Mouse (Mus musculus): Measurements from ENCODE around the gene Prpf40a.

GRCm38 (mm10) chr2:53192386-53192785 lies 1.3 kb upstream of the Prpf40a start:
- no peak for TF ChIP-seq CTCF (IDR thresholded peaks at IDR 0.05; ENCODE audit: low read depth, low read length)
- TF ChIP-seq POLR2A (IDR thresholded peaks at IDR 0.05; ENCODE audit: insufficient read depth, low read length) = no peak

Measured in ES-Bruce4 (cell line).